Comparison of ENCODE assay signal across 8 mouse cellular contexts in the genomic region with DNA sequence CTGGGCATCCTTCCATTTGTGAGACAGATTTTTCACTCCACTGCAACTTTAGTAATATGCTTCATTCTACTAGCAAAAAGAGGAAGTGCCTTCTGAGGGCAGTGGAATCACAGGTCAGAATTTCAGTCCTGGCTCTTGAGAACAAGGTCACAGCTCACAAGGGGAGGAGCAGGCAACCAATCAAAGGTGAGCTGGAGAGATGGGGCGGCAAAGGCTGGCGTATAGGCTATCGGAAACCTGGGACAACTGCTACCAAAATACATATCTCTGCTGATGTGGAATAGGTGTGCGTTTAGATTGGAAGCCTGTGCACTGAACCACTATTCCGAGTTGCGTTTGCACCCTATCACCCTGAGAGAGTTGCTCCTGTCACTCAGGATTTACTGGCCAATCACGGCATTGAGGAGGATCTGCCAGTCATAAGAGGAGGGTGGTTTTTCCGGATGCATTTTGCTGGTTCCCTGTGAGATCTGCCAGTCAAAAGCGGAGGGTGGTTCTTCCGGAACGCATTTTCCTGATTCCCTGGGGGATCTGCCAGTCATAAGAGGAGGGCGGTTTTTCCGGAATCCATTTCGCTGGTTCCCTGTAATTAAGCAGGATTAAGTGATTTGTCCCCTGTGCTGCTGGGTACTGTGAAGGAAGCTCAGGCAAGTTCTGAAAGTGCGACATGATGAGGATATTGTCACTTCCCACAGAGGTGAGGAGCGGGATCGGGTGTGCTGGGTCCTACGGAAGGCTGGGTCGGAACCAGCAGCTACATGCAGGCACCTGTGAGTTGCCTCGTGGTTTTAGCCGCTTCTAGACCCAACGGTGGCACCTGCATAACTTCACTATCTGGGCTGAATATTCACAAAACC.
DNase-seq lines count a peak whose midpoint lies in the region; ATAC-seq lines count a peak whose summit lies in the region.
"Not testable (repeated sequence)": the region's sequence is repeated elsewhere in the genome, so short reads cannot be mapped to it uniquely, and the experiment has no call there.

No protein-coding gene starts in this region.

- not testable (repeated sequence) for H3K4me1 ChIP-seq in forebrain, embryonic 14.5 days (ENCODE audit: control insufficient read depth, insufficient read depth, low read length); neural tube, embryonic 15.5 days

- H3K4me2 ChIP-seq in forebrain, embryonic 14.5 days (ENCODE audit: low read length), result peak overlapping the region; percentile 54
- peak overlapping the region; percentile 58 for H3K4me2 ChIP-seq in neural tube, embryonic 15.5 days

- H3K4me3 ChIP-seq in forebrain, embryonic 14.5 days (ENCODE audit: low read depth, low read length), result peak overlapping the region; percentile 48
- peak overlapping the region; percentile 57 for H3K4me3 ChIP-seq in neural tube, embryonic 15.5 days (replicated peaks)

- not testable (repeated sequence) for H3K27me3 ChIP-seq in forebrain, embryonic 14.5 days (replicated peaks; ENCODE audit: control insufficient read depth, insufficient read depth, low read length); neural tube, embryonic 15.5 days (replicated peaks)

- H3K9me3 ChIP-seq in forebrain, embryonic 14.5 days (replicated peaks; ENCODE audit: control insufficient read depth, low read length); neural tube, embryonic 15.5 days (replicated peaks): not testable (repeated sequence)

- H3K27ac ChIP-seq in forebrain, embryonic 14.5 days (ENCODE audit: low read depth, low read length), result peak overlapping the region; percentile 67; the same call in 1 of the 2 replicates
- peak overlapping the region; percentile 88 for H3K27ac ChIP-seq in neural tube, embryonic 15.5 days (replicated peaks)

- DNase-seq in ES-CJ7 (ENCODE audit: low read depth, low spot score), result peak; percentile 99
- peak; percentile 86 for DNase-seq in cerebellum, adult 11 months
- peak; percentile 98 for DNase-seq in forebrain, embryonic 14.5 days (ENCODE audit: low spot score)
- peak; percentile 86 to 91 for DNase-seq in heart, postnatal 14 days
- DNase-seq in layer of hippocampus, adult 11-12 months (ENCODE audit: low spot score), result peak; percentile 94
- peak; percentile 95 for DNase-seq in lung, adult 18-20 months
- DNase-seq in testis, postnatal 14 days (ENCODE audit: low spot score), result peak; percentile 91

- intact Hi-C loops in heart, postnatal 14 days (cut with DNase I), result loop anchor here (5.0 to 10.0 kb wide), 2 partner anchors 138 to 390 kb away; partner anchors contain the start of genes Lnpep and Riok2

- H3K9ac ChIP-seq in forebrain, embryonic 14.5 days (ENCODE audit: low read length), result peak overlapping the region; percentile 65
- peak overlapping the region; percentile 55 for H3K9ac ChIP-seq in neural tube, embryonic 15.5 days (replicated peaks)

- peak; percentile 100 for ATAC-seq in forebrain, embryonic 14.5 days
- ATAC-seq in neural tube, embryonic 15.5 days (ENCODE audit: low FRiP score), result peak; percentile 99

- under 1% methylated on average over 19 of the region's 22 CpGs for WGBS in forebrain, embryonic 14.5 days
- under 1% methylated on average over 22 of the region's 22 CpGs for WGBS in neural tube, embryonic 15.5 days

- not testable (repeated sequence) for H3K36me3 ChIP-seq in forebrain, embryonic 14.5 days (ENCODE audit: control insufficient read depth, insufficient read depth, low read length); neural tube, embryonic 15.5 days

Comparison
In these comparisons a context has a peak if more than half of its experiments do, and no peak if none do; other contexts are left out.
1. Peak in every context shown above with its lines: DNase-seq, ATAC-seq, H3K4me3 ChIP-seq and H3K27ac ChIP-seq.